Mouse (Mus musculus) G1E (cell line): ENCODE results near the gene D6Ertd527e.

Experiments
- CTCF ChIP-seq: IDR thresholded peaks from 2 replicates; pipeline ENCODE4 v1.5.1; 2012; ENCODE audit warnings: low read depth, low read length, inconsistent platforms, mixed read lengths
- GATA2 ChIP-seq: IDR thresholded peaks from 2 replicates; pipeline ENCODE4 v1.6.1; 2012; ENCODE audit warnings: low read depth, low read length, inconsistent platforms, borderline replicate concordance
- TAL1 ChIP-seq: conservative IDR thresholded peaks from 2 replicates; pipeline ENCODE4 v1.6.1; 2012; ENCODE audit warnings: low read depth, low read length, inconsistent platforms, mixed read lengths

GRCm38 (mm10) chr6:87121961-87122360 is 17.4 kb downstream of the D6Ertd527e start:
- TF ChIP-seq CTCF: no peak
- no peak for TF ChIP-seq GATA2
- no peak for TF ChIP-seq TAL1
